Mouse (Mus musculus) lung, postnatal 0 days (tissue): ENCODE data around the gene Plcb2. TPM values are rescaled to one million over a fixed set of nuclear protein-coding genes. Genes with fewer than 3 reads are reported as not detected.

Experiments used
- ATAC-seq: fragments of 200-750 bp; cut with Nextera tagmentation; 2 replicates; pipeline ENCODE4 v1.8.0; 2017; ENCODE audit warnings: moderate library complexity
- DNase-seq: peaks from one replicate; pipeline ENCODE4 v3.0.0-alpha.2; 2016; ENCODE audit warnings: low spot score
- H3K27ac ChIP-seq: fragments of 300-500 bp; sonication (generic); 2 replicates; pipeline ENCODE4 v1.5.1; 2014; ENCODE audit warnings: antibody characterized with exemption, mild to moderate bottlenecking, low read length, mixed read lengths
- H3K27me3 ChIP-seq: fragments of 300-500 bp; sonication (generic); replicated peaks from 2 replicates; pipeline ENCODE4 v1.6.1; 2014; ENCODE audit warnings: low read length, mixed read lengths; ENCODE audit not compliant: insufficient read depth
- H3K36me3 ChIP-seq: fragments of 300-500 bp; sonication (generic); 2 replicates; pipeline ENCODE4 v1.6.1; 2014; ENCODE audit warnings: low read length, mixed read lengths; ENCODE audit not compliant: insufficient read depth
- H3K4me1 ChIP-seq: fragments of 300-500 bp; sonication (generic); 2 replicates; pipeline ENCODE4 v1.6.1; 2014; ENCODE audit warnings: antibody characterized with exemption, low read depth, low read length, mixed read lengths; ENCODE audit not compliant: insufficient read depth
- H3K4me2 ChIP-seq: fragments of 300-500 bp; sonication (generic); replicated peaks from 2 replicates; pipeline ENCODE4 v1.6.1; 2014; ENCODE audit warnings: low read depth, mild to moderate bottlenecking, low read length, moderate library complexity, mixed read lengths
- H3K4me3 ChIP-seq: fragments of 300-500 bp; sonication (generic); 2 replicates; pipeline ENCODE4 v1.5.1; 2014; ENCODE audit warnings: low read depth, low read length
- H3K9ac ChIP-seq: fragments of 300-500 bp; sonication (generic); replicated peaks from 2 replicates; pipeline ENCODE4 v1.6.1; 2014; ENCODE audit warnings: low read depth, mild to moderate bottlenecking
- H3K9me3 ChIP-seq: fragments of 300-500 bp; sonication (generic); 2 replicates; pipeline ENCODE4 v1.6.1; 2016; ENCODE audit warnings: low read length, mixed read lengths
- CTCF ChIP-seq: IDR thresholded peaks from 2 replicates; pipeline ENCODE4 v1.5.1; 2016; ENCODE audit warnings: antibody characterized with exemption, mild to moderate bottlenecking
- EP300 ChIP-seq: IDR thresholded peaks from 2 replicates; pipeline ENCODE4 v1.6.1; 2016; ENCODE audit warnings: antibody characterized with exemption, mild to moderate bottlenecking, control low read depth
- WGBS: fragments of 180-500 bp; shearing (Covaris S2); extraction: QIAGEN DNeasy Blood & Tissue Kit; methylation state at CpG from one replicate; pipeline ENCODE4 v1.1.7; 2014; 5-methylcytosine and 5-hydroxymethylcytosine counted together
- polyA plus RNA-seq: library from polyadenylated mRNA; unstranded; fragments of >200 nt; fragmentation: Nextera tagmentation; extraction: Ambion mirVana; gene quantifications from 2 replicates; pipeline ENCODE4 v1.2.1, GENCODE M21; 2015

Plcb2 gene
- polyA plus RNA-seq, 1 experiment from 2014 or later, result 1.6 TPM

- 1% methylated on average over 69 of the region's 89 CpGs for WGBS
- H3K9me3 ChIP-seq, result no peaks in the 10 kb centered on the region
- peak overlapping the region; percentile 51 for H3K9ac ChIP-seq
- no peaks in the 10 kb centered on the region for H3K36me3 ChIP-seq
- DNase-seq (peak; percentile 54), ATAC-seq (peak; percentile 80)
- peaks cover 3% of the 10 kb centered on the region; the same call in 1 of the 2 replicates for H3K4me1 ChIP-seq
- peak overlapping the region; percentile 43; the same call in 1 of the 2 replicates for H3K27ac ChIP-seq
- H3K4me3 ChIP-seq, result peak overlapping the region; percentile 52
- peak overlapping the region; percentile 97 for H3K4me2 ChIP-seq
- no peak for TF ChIP-seq CTCF
- no peak for TF ChIP-seq EP300
- H3K27me3 ChIP-seq, result peaks cover 19% of the 10 kb centered on the region
Observed at GRCm38 (mm10) chr2:118676839-118677741, 51.1 kb downstream of the Plcb2 start.

DNA sequence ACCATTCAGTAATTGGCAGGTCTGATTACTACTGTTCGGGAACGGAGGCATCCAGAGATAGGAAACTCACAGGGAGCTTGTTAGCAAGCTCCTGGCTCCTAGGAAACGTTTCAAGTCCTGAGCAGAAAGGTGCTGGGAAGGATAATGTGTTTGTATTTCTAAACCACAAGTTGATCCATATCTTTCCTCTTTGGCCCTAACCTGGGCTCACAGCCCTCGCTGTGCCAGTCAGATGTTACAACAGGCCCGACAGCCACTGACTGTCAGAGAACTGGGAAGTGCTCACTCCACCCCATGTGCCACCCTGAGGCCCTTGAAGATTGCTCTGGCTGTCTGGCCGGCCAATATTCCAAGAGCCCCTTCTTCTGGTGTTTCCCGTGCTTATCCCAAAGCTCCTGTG, 53.7 kb downstream of the Plcb2 start:
- no peaks in the 10 kb centered on the region for H3K9me3 ChIP-seq
- 17% methylated on average over 7 of the region's 7 CpGs for WGBS
- H3K27me3 ChIP-seq, result peaks cover 19% of the 10 kb centered on the region
- no peak for DNase-seq
- no peaks in the 10 kb centered on the region for H3K36me3 ChIP-seq
- ATAC-seq, result no peak
- no peak overlapping the region for H3K4me2 ChIP-seq
- H3K4me3 ChIP-seq, result no peak overlapping the region
- no peak overlapping the region for H3K9ac ChIP-seq
- TF ChIP-seq CTCF (no peak), EP300 (no peak)
- no peak overlapping the region for H3K27ac ChIP-seq
- no peaks in the 10 kb centered on the region for H3K4me1 ChIP-seq

- Histone ChIP-seq H3K9ac (no peak overlapping the region), H3K4me1 (no peaks in the 10 kb centered on the region), H3K27ac (no peak overlapping the region), H3K27me3 (peaks cover 19% of the 10 kb centered on the region), H3K36me3 (no peaks in the 10 kb centered on the region), H3K4me2 (no peak overlapping the region), H3K4me3 (no peak overlapping the region), H3K9me3 (no peaks in the 10 kb centered on the region)
- no peak for DNase-seq
- 32% methylated on average over 15 of the region's 15 CpGs for WGBS
- no peak for ATAC-seq
- no peak for TF ChIP-seq CTCF
- no peak for TF ChIP-seq EP300
Observed at GRCm38 (mm10) chr2:118673686-118674465, 54.4 kb downstream of the Plcb2 start.

- 78% methylated on average over 1 of the region's 1 CpGs for WGBS
- TF ChIP-seq CTCF, result no peak
- TF ChIP-seq EP300, result no peak
- Histone ChIP-seq H3K4me3 (no peak overlapping the region), H3K4me2 (no peak overlapping the region), H3K9ac (no peak overlapping the region), H3K9me3 (no peaks in the 10 kb centered on the region), H3K4me1 (no peaks in the 10 kb centered on the region), H3K36me3 (no peaks in the 10 kb centered on the region), H3K27ac (no peak overlapping the region), H3K27me3 (0 out of 2 replicates have a peak, but pooled peaks cover 8% of the 10 kb centered on the region)
- DNase-seq (no peak), ATAC-seq (no peak)
Observed at GRCm38 (mm10) chr2:118671728-118672127, 56.5 kb downstream of the Plcb2 start.

- Histone ChIP-seq H3K4me3 (no peak overlapping the region), H3K9ac (no peak overlapping the region), H3K27ac (no peak overlapping the region), H3K4me2 (no peak overlapping the region), H3K36me3 (no peaks in the 10 kb centered on the region), H3K9me3 (no peaks in the 10 kb centered on the region), H3K4me1 (no peaks in the 10 kb centered on the region), H3K27me3 (0 out of 2 replicates have a peak, but pooled peaks cover 4% of the 10 kb centered on the region)
- DNase-seq (no peak), ATAC-seq (peak; percentile 25; the same call in 1 of the 2 replicates)
- TF ChIP-seq CTCF (no peak), EP300 (no peak)
- WGBS, result 27% methylated on average over 2 of the region's 2 CpGs
Observed at GRCm38 (mm10) chr2:118669785-118670184, 58.5 kb downstream of the Plcb2 start.

GRCm38 (mm10) chr2:118669245-118669644, 59.0 kb downstream of the Plcb2 start:
- H3K9ac ChIP-seq, result no peak overlapping the region
- DNase-seq, result peak; percentile 35
- H3K4me3 ChIP-seq, result no peak overlapping the region
- TF ChIP-seq EP300, result no peak
- TF ChIP-seq CTCF, result no peak
- no peaks in the 10 kb centered on the region for H3K9me3 ChIP-seq
- 0 out of 2 replicates have a peak, but pooled peaks cover 4% of the 10 kb centered on the region for H3K27me3 ChIP-seq
- peak; percentile 42; the same call in 1 of the 2 replicates for ATAC-seq
- no peaks in the 10 kb centered on the region for H3K36me3 ChIP-seq
- no peaks in the 10 kb centered on the region for H3K4me1 ChIP-seq
- no peak overlapping the region for H3K4me2 ChIP-seq
- 55% methylated on average over 6 of the region's 6 CpGs for WGBS
- no peak overlapping the region for H3K27ac ChIP-seq
